Mouse (Mus musculus) thymus, adult 2 months (tissue): ENCODE data around the gene Supt16.

Experiments used
- CTCF ChIP-seq: fragments of 200-500 bp; IDR thresholded peaks from 2 replicates; pipeline ENCODE4 v1.5.1; 2012; ENCODE audit warnings: mild to moderate bottlenecking, control low read depth, low read length, moderate library complexity, borderline replicate concordance; ENCODE audit not compliant: control insufficient read depth, poor library complexity, insufficient read depth; ENCODE audit errors: extremely low read depth
- POLR2A ChIP-seq: fragments of 200-500 bp; IDR thresholded peaks from 2 replicates; pipeline ENCODE4 v1.6.1; 2012; ENCODE audit warnings: mild to moderate bottlenecking, low read length, control low read depth, moderate library complexity; ENCODE audit not compliant: control insufficient read depth, poor library complexity, insufficient read depth; ENCODE audit errors: extremely low read depth

DNA sequence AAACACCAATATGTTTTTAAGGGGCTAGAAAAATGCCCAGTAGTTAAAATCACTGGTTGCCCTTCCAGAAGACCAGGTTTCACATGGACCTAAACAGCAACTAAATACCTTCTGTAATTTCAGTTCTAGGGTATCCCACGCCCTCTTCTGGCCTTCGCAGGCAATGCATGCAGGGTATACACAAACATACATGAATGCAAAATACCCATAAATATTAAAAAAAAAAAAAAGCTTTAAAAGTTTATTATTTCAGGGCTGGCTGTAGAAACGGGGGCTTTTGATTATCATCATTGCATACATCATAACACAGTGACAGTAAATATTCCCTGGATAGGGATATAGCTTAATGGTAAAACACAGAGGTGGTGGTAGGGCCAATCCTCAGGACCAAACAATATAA lies 1.5 kb downstream of the Supt16 start:
- no peak for TF ChIP-seq POLR2A
- no peak for TF ChIP-seq CTCF
